Mouse (Mus musculus) hindbrain, embryonic 11.5 days (tissue): Measurements from ENCODE around the gene C1qtnf5. TPM values are rescaled to one million over a fixed set of nuclear protein-coding genes. Genes with fewer than 3 reads are reported as not detected.
A peak's percentile ranks its signal among the peaks of the same experiment; 100 is the strongest.

Source experiments
- ATAC-seq: fragments of 200-750 bp; cut with Nextera tagmentation; 2 replicates; pipeline ENCODE4 v1.8.0; 2017; ENCODE audit warnings: mild to moderate bottlenecking, moderate TSS enrichment, moderate library complexity; ENCODE audit not compliant: low FRiP score
- DNase-seq: peaks from one replicate; pipeline ENCODE4 v3.0.0-alpha.2; 2015; ENCODE audit warnings: low spot score
- H3K27ac ChIP-seq: fragments of 300-500 bp; sonication (generic); 2 replicates; pipeline ENCODE4 v1.5.1; 2014; ENCODE audit warnings: mild to moderate bottlenecking, low read depth, low read length
- H3K27me3 ChIP-seq: fragments of 300-500 bp; sonication (generic); 2 replicates; pipeline ENCODE4 v1.6.1; 2014; ENCODE audit warnings: mild to moderate bottlenecking, low read length, moderate library complexity, mixed read lengths; ENCODE audit not compliant: control insufficient read depth, insufficient read depth
- H3K36me3 ChIP-seq: fragments of 300-500 bp; sonication (generic); 2 replicates; pipeline ENCODE4 v1.6.1; 2014; ENCODE audit warnings: mild to moderate bottlenecking, low read length, moderate library complexity, mixed read lengths; ENCODE audit not compliant: control insufficient read depth, insufficient read depth
- H3K4me1 ChIP-seq: fragments of 300-500 bp; sonication (generic); replicated peaks from 2 replicates; pipeline ENCODE4 v1.6.1; 2014; ENCODE audit warnings: low read length, mixed read lengths; ENCODE audit not compliant: control insufficient read depth, insufficient read depth
- H3K4me2 ChIP-seq: fragments of 300-500 bp; sonication (generic); replicated peaks from 2 replicates; pipeline ENCODE4 v1.6.1; 2014; ENCODE audit warnings: mild to moderate bottlenecking, low read depth, low read length
- H3K4me3 ChIP-seq: fragments of 300-500 bp; sonication (generic); 2 replicates; pipeline ENCODE4 v1.5.1; 2014; ENCODE audit warnings: low read depth, low read length
- H3K9ac ChIP-seq: fragments of 300-500 bp; sonication (generic); 2 replicates; pipeline ENCODE4 v1.6.1; 2014; ENCODE audit warnings: low read depth, low read length
- H3K9me3 ChIP-seq: fragments of 300-500 bp; sonication (generic); 2 replicates; pipeline ENCODE4 v1.6.1; 2016; ENCODE audit warnings: low read length; ENCODE audit not compliant: control insufficient read depth
- WGBS: fragments of 180-500 bp; shearing (Covaris S2); extraction: QIAGEN DNeasy Blood & Tissue Kit; methylation state at CpG from one replicate; pipeline ENCODE4 v1.1.7; 2014; 5-methylcytosine and 5-hydroxymethylcytosine counted together
- polyA plus RNA-seq: library from polyadenylated mRNA; unstranded; fragments of >200 nt; fragmentation: Nextera tagmentation; extraction: Ambion mirVana; gene quantifications from 2 replicates; pipeline ENCODE4 v1.2.1, GENCODE M21; 2014

C1qtnf5 gene
- polyA plus RNA-seq, 1 experiment from 2014 or later, result 1.2 TPM

- ATAC-seq (no peak), DNase-seq (no peak)
- peaks cover 8% of the 10 kb centered on the region for H3K4me1 ChIP-seq
- H3K9ac ChIP-seq, result no peak overlapping the region
- peak overlapping the region; percentile 85 for H3K4me2 ChIP-seq
- WGBS, result 65% methylated on average over 7 of the region's 7 CpGs
- H3K27me3 ChIP-seq, result peaks cover 41% of the 10 kb centered on the region
- H3K9me3 ChIP-seq, result no peaks in the 10 kb centered on the region
- H3K36me3 ChIP-seq, result no peaks in the 10 kb centered on the region
- H3K27ac ChIP-seq, result no peak overlapping the region
- no peak overlapping the region; the same call in 1 of the 2 replicates for H3K4me3 ChIP-seq
These were observed 28.8 kb downstream of the C1qtnf5 start for GRCm38 (mm10) chr9:44135731-44136411.

GRCm38 (mm10) chr9:44137846-44138245 lies 30.8 kb downstream of the C1qtnf5 start:
- ATAC-seq (no peak), DNase-seq (no peak)
- no peak overlapping the region for H3K4me3 ChIP-seq
- H3K4me2 ChIP-seq, result no peak overlapping the region
- no peak overlapping the region for H3K27ac ChIP-seq
- H3K9me3 ChIP-seq, result no peaks in the 10 kb centered on the region
- no peaks in the 10 kb centered on the region for H3K36me3 ChIP-seq
- WGBS, result 68% methylated on average over 4 of the region's 4 CpGs
- H3K9ac ChIP-seq, result no peak overlapping the region
- peaks cover 34% of the 10 kb centered on the region for H3K27me3 ChIP-seq
- H3K4me1 ChIP-seq, result peaks cover 8% of the 10 kb centered on the region

- H3K4me3 ChIP-seq, result no peak overlapping the region
- no peak overlapping the region for H3K4me2 ChIP-seq
- 69% methylated on average over 5 of the region's 5 CpGs for whole genome bisulfite sequencing
- no peaks in the 10 kb centered on the region for H3K36me3 ChIP-seq
- H3K27ac ChIP-seq, result no peak overlapping the region
- no peaks in the 10 kb centered on the region for H3K9me3 ChIP-seq
- ATAC-seq (no peak), DNase-seq (no peak)
- no peak overlapping the region for H3K9ac ChIP-seq
- no peaks in the 10 kb centered on the region for H3K27me3 ChIP-seq
- H3K4me1 ChIP-seq, result no peaks in the 10 kb centered on the region
These were observed 34.9 kb downstream of the C1qtnf5 start for GRCm38 (mm10) chr9:44141951-44142350.

GRCm38 (mm10) chr9:44143421-44143820 lies 36.4 kb downstream of the C1qtnf5 start:
- no peaks in the 10 kb centered on the region for H3K27me3 ChIP-seq
- H3K4me3 ChIP-seq, result no peak overlapping the region
- H3K9me3 ChIP-seq, result no peaks in the 10 kb centered on the region
- WGBS, result 67% methylated on average over 5 of the region's 5 CpGs
- no peaks in the 10 kb centered on the region for H3K4me1 ChIP-seq
- no peak overlapping the region for H3K4me2 ChIP-seq
- no peak overlapping the region for H3K27ac ChIP-seq
- DNase-seq (no peak), ATAC-seq (no peak)
- H3K36me3 ChIP-seq, result no peaks in the 10 kb centered on the region
- no peak overlapping the region for H3K9ac ChIP-seq

GRCm38 (mm10) chr9:44144023-44144717 lies 37.1 kb downstream of the C1qtnf5 start:
- no peak for ATAC-seq
- H3K4me1 ChIP-seq, result no peaks in the 10 kb centered on the region
- no peak overlapping the region for H3K9ac ChIP-seq
- no peak overlapping the region for H3K4me2 ChIP-seq
- H3K9me3 ChIP-seq, result no peaks in the 10 kb centered on the region
- peak; percentile 33 for DNase-seq
- no peak overlapping the region for H3K4me3 ChIP-seq
- no peaks in the 10 kb centered on the region for H3K36me3 ChIP-seq
- no peak overlapping the region for H3K27ac ChIP-seq
- WGBS, result 30% methylated on average over 7 of the region's 8 CpGs
- no peaks in the 10 kb centered on the region for H3K27me3 ChIP-seq

GRCm38 (mm10) chr9:44144718-44145060 lies 37.6 kb downstream of the C1qtnf5 start:
- Histone ChIP-seq H3K27ac (no peak overlapping the region), H3K4me2 (no peak overlapping the region), H3K27me3 (no peaks in the 10 kb centered on the region), H3K4me1 (no peaks in the 10 kb centered on the region), H3K9ac (no peak overlapping the region), H3K9me3 (no peaks in the 10 kb centered on the region), H3K36me3 (no peaks in the 10 kb centered on the region), H3K4me3 (no peak overlapping the region)
- ATAC-seq (no peak), DNase-seq (no peak)

- Histone ChIP-seq H3K27ac (no peak overlapping the region), H3K27me3 (no peaks in the 10 kb centered on the region), H3K4me1 (no peaks in the 10 kb centered on the region), H3K4me3 (no peak overlapping the region), H3K4me2 (no peak overlapping the region), H3K9me3 (no peaks in the 10 kb centered on the region), H3K36me3 (no peaks in the 10 kb centered on the region), H3K9ac (no peak overlapping the region)
- 63% methylated on average over 3 of the region's 3 CpGs for whole genome bisulfite sequencing
- DNase-seq, result no peak
- no peak for ATAC-seq
These were observed 40.2 kb downstream of the C1qtnf5 start for GRCm38 (mm10) chr9:44147290-44147689.
